Mouse (Mus musculus) bone marrow macrophage, adult 2 months (primary cell): ENCODE measurements at regions not wholly inside any gene's neighbourhood (a gene's known extent, or its start where the extent isn't known, plus 50 kb on each side); places are given as distances from the start of the nearest gene placed in this dataset.

Experiments used
- CTCF ChIP-seq: IDR thresholded peaks from 2 replicates; pipeline ENCODE4 v1.5.1; 2012; ENCODE audit warnings: low read depth, mild to moderate bottlenecking, low read length, moderate library complexity
- POLR2A ChIP-seq: IDR thresholded peaks from 2 replicates; pipeline ENCODE4 v1.6.1; 2012; ENCODE audit warnings: mild to moderate bottlenecking, low read depth, low read length, borderline replicate concordance

GRCm38 (mm10) chr17:63801411-63801810 lies 61.5 kb upstream of the Fer start:
- no peak for TF ChIP-seq CTCF
- TF ChIP-seq POLR2A: no peak
